ENCODE assay signal across 8 mouse cellular contexts in the genomic region with DNA sequence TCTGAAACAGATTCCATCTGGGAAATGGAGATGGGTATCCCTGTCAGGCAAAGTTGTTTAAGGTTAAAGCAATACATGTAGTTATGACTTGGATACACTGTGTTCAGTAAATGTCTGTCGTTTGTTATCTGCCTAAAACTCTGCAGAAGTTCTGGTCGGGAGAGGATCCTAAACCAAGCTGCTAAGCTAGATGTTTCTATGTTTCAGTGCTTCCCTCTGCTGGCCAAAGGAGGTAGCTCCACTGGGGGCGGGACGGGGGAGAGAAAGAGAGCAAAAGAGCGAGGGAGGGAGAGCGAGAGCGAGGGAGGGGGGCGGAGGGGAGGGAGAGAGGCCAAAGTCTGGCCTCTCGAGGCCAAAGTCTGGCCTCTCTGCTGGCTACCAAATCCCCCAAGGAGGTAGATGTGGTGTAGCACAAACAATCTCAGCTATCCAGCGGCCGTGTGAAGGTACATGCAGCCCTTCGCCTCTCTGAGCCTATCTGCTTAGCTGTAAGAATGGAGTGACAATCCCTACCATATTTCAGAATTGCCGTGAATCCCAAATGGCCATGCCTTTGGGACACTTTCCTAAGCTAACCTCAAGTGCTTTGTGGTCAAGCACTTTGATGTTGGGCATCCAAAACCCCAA. TPM values are rescaled to one million over a fixed set of nuclear protein-coding genes. Genes with fewer than 3 reads are reported as not detected.
DNase-seq lines count a peak whose midpoint lies in the region; ATAC-seq lines count a peak whose summit lies in the region.

No protein-coding gene starts in this region.

- peak; percentile 76 to 95 for DNase-seq in adrenal gland, adult (ENCODE audit: inconsistent age in 2 of 2, low spot score in 1 of 2)
- DNase-seq in embryo, embryonic 10.5 days (ENCODE audit: low spot score): peak; percentile 93
- DNase-seq in gastrocnemius, postnatal 14 days: peak; percentile 79
- DNase-seq in left cerebral cortex, adult 9 months (ENCODE audit: low spot score in 2 of 2): peak; percentile 8 to 87
- peak; percentile 61 to 74 for DNase-seq in right cerebral cortex, postnatal 36 days (ENCODE audit: low spot score in 2 of 2)
- peak; percentile 60 to 91 for DNase-seq in urinary bladder, postnatal 4 days (ENCODE audit: low spot score in 2 of 2)

- intact Hi-C loops in gastrocnemius, postnatal 14 days (cut with DNase I; ENCODE audit: low total_unique reads): loop anchor here (10.0 kb wide), 1 partner anchor 235 kb away; no protein-coding TSS in a partner anchor

- peak; percentile 70 for ATAC-seq in inflammation-experienced regulatory T-cells, adult 6 months
- ATAC-seq in megakaryocyte progenitor cell, adult 5-6 weeks (replicated peaks; ENCODE audit: poor library complexity): peak; percentile 99

RNA-seq across cellular contexts. Expression of a gene that starts 27.6 kb away (rescaled TPM):
- 10 to 100 TPM; 25.0 to 27.2 TPM for total RNA-seq in gastrocnemius, postnatal 14 days (2021)
- 10 to 100 TPM; 41.0 to 50.5 (median 41.1) TPM for polyA plus RNA-seq in inflammation-experienced regulatory T-cells, adult 6 months (2017; shearing (Covaris generic))
- total RNA-seq in megakaryocyte progenitor cell, adult 5-6 weeks (2015): 59.8 and 64.1 TPM in 2 replicates
- 19.9 and 32.8 TPM in 2 replicates for total RNA-seq in megakaryocyte progenitor cell, adult 5-6 weeks (2017)

Comparison
In these comparisons a context has a peak if more than half of its experiments do, and no peak if none do; other contexts are left out.
1. Peak in every context shown above with its lines: DNase-seq and ATAC-seq.